Mouse (Mus musculus): ENCODE measurements around the gene Ptprk. TPM values are rescaled to one million over a fixed set of nuclear protein-coding genes. Genes with fewer than 3 reads are reported as not detected.

The Ptprk gene
- polyA plus RNA-seq, 1 experiment: 0.16 TPM

- H3K36me3 ChIP-seq (replicated peaks; ENCODE audit: low read length): peaks cover 4% of the 10 kb centered on the region
- no peak overlapping the region for H3K4me3 ChIP-seq (replicated peaks)
- H3K9me3 ChIP-seq: peaks cover 8% of the 10 kb centered on the region
- H3K27me3 ChIP-seq (replicated peaks): no peaks in the 10 kb centered on the region
- no peak for TF ChIP-seq FLI1 (IDR thresholded peaks at IDR 0.05; ENCODE audit: low read length)
- no peak for TF ChIP-seq GATA1 (IDR thresholded peaks at IDR 0.05; ENCODE audit: borderline replicate concordance, low read length)
- peaks cover 35% of the 10 kb centered on the region for H3K4me1 ChIP-seq
Observed at GRCm38 (mm10) chr10:28636096-28636495, 561.5 kb downstream of the Ptprk start.

- Histone ChIP-seq H3K27me3 (replicated peaks) (no peaks in the 10 kb centered on the region), H3K4me1 (peaks cover 46% of the 10 kb centered on the region), H3K36me3 (replicated peaks; ENCODE audit: low read length) (peaks cover 3% of the 10 kb centered on the region), H3K9me3 (no peaks in the 10 kb centered on the region), H3K4me3 (replicated peaks) (no peak overlapping the region)
- TF ChIP-seq FLI1 (IDR thresholded peaks at IDR 0.05; ENCODE audit: low read length) (no peak), GATA1 (IDR thresholded peaks at IDR 0.05; ENCODE audit: borderline replicate concordance, low read length) (no peak)
Observed at GRCm38 (mm10) chr10:28641887-28642286, 567.3 kb downstream of the Ptprk start.

All from megakaryocyte, embryonic 14.5 days (primary cell).